Mouse (Mus musculus): ENCODE data around the gene Rapgef5.

The Rapgef5 gene

DNA sequence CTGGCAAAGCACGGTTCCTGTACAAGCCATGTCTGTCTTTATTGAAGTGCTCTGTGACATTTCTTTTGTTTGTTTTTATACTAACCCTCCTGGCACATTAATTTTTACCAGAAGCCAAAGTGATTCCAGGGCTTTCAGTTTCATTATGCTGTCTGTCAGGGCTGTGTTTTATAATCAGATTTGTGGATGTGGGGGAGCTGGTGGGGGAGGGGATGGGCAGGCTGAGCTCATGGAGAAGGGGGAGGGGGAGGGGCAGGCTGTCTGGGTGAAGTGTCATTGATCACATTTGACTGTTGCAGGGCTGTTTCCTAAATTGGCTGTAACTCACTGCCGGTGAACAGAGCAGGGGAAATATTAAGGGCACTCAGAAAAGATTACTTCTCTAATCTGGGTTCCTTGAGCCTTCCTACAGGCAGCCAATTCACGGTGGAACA is 211.9 kb downstream of the Rapgef5 start:
- no peak for DNase-seq

- no peak for DNase-seq
Observed at GRCm38 (mm10) chr12:117733611-117734010, 217.3 kb downstream of the Rapgef5 start.

GRCm38 (mm10) chr12:117736130-117736529 is 219.9 kb downstream of the Rapgef5 start:
- DNase-seq: no peak

DNA sequence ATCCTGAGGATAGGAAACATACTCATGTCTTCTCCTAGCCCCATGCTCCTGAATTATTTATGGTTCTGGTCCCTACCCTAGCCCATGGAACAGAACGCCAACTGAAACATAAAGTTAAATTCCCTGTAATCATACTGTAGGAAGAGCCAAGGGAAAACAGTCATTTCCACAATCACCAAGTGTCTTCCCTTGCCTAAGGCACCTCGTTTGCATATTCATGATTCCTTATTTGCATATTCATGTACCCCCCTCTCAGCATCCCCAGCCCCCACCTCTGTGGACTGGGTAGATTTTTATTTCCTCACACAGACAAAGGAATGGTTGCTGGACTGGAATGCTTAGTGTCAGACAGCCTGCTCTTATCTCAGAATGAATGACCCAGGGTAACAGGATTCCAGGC is 220.6 kb downstream of the Rapgef5 start:
- DNase-seq: no peak

DNA sequence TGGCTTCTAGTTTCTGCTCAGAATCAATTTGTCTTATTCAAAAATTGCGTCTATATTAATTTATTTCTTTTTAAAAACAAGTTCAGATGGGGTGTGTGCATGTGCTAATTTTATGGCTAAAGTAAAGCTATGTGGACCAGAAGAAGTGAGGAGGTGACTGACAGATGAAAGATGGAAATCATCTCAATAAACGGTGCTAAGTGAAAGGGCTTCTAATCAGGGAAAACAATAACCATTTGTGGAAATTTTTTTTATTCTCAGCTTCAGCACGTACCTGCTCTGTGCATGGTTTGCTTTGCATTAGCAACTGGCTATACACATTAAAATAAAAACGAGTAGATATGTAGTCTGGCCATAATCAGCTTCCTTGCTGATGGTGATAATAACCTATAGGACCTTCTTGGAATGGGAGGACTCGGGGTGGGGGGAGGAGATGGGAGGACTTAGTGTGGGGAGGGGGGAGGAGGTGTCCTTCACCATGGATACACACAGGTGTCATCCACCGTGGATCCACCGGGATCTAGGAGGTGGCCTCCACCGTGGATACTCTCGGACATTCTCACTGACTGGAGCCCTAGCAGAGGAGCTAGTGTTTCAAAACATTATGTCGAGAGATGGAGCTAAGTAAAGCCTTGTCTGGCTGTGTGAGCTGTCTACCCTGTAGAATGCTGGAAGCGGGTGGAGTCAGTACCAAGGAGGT is 221.2 kb downstream of the Rapgef5 start:
- DNase-seq: no peak

DNA sequence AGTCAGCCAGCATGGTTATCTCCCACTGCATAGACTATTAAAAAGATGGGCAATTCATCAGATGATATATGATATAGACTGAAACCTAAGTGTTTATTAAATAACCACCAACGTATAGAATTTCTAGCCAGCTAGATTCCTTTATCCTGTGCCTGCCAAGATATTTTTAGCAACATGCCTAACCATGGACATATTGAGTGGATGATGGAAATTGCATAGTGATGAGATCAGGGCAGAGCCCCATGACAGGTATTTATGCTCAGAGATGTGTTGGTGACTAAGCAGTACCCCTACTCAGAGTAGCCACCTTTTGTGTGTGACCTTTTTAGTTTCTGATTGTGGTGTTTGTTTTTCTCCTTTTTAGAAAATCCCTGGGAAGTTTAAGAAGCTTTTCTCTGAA is 226.2 kb downstream of the Rapgef5 start:
- no peak for DNase-seq

DNA sequence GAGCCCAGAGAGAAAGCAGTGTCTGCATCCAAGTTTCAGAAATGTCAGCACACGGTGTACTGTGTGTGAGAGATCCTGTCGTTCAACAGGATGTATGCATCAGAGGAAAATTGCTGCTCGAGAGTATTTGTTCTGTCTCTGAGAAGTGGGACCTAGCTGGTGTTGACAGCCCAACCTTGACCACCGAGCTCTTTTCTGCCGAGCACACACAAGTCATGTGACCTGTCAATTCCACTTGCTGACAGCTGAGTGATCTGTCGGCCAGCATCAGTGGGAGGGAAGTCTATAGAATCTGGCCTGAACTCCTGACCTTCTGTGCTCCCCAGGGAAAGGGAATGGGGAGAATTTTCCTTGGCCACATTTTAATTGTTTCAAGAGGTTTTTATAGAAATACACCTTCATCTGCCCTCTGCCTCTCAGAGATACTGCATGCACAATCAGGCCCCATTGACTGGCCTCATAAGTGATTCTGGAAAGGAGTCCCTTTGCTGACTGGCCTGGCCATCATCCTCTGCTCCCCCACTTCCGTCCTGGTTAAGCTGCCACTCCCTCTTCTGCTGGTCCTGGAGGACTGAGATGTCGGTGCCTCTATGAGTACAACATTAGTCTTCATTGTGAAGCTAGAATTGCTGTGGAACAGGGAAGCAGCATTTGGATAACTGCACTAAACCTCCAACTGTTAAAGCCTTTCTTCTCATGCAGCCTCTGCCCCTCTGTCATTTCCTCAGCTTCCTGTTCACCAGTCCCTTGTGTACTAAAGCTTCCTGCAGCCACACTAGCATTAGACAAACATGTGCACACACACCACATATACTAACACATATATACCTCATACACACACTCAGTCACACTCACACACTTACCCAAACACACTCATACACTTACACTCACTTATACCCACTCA is 228.6 kb downstream of the Rapgef5 start:
- no peak for DNase-seq

DNA sequence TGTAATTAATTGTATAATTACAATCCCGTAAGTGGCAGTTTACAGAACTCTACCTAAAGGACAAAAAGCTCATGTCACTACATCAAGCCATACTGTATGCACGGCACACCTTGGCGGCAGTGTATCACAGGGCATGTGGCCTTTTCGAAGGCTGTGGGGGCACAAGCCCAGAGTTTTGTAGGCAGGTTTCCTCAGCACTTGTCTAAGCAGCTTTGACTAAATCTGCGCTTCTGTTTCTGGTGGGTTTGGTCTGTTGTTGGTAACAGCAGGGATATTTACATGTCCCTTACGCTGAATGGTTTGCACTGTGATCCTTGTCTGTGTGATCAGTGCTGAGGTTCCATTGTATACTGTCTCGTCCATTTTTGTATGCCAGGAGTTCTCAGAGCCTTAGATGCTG is 230.3 kb downstream of the Rapgef5 start:
- DNase-seq: no peak

- DNase-seq: no peak
Observed at GRCm38 (mm10) chr12:117751045-117751444, 234.8 kb downstream of the Rapgef5 start.

DNA sequence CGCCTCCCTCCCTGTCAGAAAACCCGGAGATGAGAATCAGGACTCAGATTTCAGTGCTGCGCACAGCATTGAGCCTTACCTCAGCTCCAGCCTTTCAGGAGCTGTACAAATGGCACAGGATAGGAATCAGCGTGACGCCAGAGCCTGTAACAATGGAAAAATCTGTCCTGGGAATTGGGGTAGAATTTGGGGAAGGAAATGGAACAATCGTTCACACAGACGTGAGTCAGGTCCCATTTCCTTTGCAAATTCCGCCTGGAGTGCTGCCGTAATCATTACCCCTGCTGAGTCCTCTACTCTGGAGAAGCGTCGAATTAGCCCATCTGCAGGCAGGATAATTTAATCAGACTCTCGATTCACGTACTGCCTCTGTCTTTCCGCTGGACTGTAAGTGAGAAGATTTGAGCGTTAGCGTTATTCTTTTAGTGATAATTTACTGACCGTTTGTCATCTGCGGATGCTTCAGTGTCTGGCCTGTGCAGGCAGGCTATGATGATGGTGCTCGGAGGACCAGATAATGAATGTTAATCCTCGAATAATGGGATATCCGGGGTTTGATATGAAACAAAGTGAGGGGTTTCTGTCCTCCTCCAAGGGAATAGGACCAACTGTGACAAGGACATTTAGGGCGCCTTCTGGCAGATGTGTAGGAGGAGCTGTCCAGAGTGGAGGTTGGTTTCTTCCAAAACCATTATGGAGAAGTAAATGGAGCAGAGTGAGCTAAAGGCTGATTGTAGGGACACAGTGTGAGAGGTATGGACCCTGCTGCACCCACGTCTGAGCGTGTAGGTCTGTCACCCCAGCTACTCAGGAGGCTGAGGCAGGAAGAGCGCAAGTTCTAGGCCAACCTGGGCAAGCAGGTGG is 235.5 kb downstream of the Rapgef5 start:
- peak in 1 of 2 experiments; percentile 15 for DNase-seq

- no peak for DNase-seq
Observed at GRCm38 (mm10) chr12:117756010-117756409, 239.7 kb downstream of the Rapgef5 start.

DNA sequence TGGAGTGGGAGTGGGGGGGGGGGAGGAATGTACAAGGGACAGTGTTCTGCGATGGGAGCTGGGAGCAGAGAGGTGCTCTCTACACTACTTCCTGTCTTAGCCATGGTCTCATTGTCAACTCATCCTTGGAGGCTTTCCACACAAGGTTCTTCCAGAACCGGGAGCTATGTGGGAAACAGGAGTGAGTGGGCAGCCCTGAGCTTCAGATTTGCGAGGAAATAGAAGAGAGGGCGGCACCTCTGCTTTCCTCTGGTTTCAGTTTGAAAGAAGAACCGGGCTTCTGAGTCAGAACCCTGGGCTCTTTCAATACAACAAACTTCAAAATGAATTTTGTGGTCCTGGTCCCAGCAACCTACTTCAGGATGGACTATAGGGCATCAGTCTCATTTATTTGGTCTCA is 244.1 kb downstream of the Rapgef5 start:
- DNase-seq: no peak

DNA sequence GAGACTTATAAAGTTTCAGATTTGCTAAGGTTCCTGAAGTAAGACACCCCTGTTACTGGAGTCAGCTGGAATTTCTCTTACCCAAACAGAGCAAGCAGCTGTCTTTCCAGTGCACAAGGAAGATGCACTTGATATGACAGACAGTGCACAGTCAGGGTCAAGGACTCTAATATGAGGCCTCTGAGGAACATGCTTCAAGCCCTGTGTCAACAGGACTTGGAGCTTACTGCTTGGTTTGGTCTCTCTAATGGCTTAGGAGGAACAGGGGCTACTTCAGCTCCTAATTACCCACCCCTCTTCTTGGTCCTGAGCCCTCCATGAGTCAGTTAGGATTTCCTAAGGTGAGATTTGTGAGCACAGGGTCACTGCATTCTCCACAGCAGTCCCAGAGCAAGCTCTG is 244.6 kb downstream of the Rapgef5 start:
- no peak for DNase-seq

- DNase-seq: no peak
Observed at GRCm38 (mm10) chr12:117761698-117762097, 245.4 kb downstream of the Rapgef5 start.

DNA sequence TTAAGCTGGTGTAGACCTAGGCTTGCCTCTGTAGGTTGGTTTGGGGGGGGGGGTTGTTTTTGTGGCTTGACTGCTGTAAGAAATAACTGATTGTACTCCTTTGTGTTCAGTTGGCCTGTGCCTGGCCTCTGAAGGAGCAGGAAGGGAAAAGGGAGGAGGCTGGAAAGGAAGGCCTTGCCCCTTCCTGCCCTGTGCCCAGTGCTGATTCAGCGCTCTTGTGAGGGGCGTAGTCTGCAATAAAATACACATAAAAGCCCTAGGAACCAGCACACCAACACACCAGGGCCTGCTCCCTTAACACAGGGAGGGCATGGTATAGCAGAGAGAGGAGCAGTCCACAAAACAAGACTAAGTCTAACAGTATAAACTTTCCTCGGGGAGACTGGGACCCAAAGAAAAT is 247.0 kb downstream of the Rapgef5 start:
- no peak for DNase-seq

DNA sequence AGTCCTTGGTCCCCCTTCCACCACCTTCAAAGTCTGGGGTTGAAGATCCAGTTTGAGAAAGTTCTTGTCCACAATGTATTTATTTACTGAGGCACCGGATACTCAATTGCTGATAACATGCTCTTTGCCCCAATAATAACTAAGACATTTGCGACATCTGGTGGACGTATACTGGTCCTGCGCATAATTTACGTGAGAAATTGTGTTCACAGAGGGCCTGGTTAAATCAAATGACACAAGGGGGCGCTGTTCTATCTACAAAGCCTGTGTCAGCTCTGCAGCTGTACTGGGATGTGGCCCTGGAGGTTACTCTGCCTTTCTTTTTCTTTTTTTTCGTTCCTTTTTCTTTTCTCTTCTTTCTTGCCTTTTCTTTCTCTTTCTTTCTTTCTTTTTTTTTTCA is 248.6 kb downstream of the Rapgef5 start:
- DNase-seq: peak; percentile 39 to 66

DNA sequence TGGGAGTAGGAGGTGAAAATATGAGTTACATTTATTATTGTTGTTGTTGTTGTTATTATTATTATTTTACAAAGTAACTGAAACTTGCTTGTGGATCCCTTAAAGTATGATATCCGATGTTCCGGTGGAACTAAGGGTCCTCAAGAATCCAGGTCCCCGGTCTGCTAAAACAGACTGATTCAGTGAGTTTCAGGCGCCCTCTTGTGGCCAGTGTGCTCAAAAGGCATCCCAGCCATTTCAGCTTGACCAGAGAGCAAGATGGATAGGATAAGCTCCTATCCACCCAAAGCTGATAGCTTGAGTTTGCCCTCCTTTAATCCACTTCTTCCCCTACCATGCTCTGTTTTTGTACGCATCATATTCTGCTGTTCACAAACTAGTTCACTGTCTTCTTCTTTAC is 252.8 kb downstream of the Rapgef5 start:
- peak; percentile 65 to 73 for DNase-seq

DNA sequence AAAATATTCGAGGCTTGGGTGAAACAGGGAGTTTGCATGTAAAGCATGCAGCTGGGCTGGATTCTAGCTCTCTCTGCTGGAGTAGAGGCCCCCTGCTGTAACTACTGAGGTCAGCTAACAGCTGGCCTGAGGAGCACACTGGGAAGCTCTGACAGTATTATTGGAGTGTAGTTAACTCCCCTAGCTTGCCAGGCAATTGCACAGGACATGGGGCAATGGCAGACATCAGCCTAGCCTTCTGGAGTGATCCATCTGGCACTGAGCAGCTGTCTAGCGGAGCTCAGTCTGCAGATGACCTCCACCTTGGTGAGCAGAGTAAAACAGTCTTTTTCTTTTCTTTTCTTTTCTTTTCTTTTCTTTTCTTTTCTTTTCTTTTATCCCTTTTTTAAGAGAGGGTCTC is 253.9 kb downstream of the Rapgef5 start:
- DNase-seq: no peak

GRCm38 (mm10) chr12:117771156-117771555 is 254.9 kb downstream of the Rapgef5 start:
- DNase-seq: peak in 1 of 2 experiments; percentile 9

GRCm38 (mm10) chr12:117772638-117773037 is 256.4 kb downstream of the Rapgef5 start:
- DNase-seq: peak; percentile 52 to 54

DNA sequence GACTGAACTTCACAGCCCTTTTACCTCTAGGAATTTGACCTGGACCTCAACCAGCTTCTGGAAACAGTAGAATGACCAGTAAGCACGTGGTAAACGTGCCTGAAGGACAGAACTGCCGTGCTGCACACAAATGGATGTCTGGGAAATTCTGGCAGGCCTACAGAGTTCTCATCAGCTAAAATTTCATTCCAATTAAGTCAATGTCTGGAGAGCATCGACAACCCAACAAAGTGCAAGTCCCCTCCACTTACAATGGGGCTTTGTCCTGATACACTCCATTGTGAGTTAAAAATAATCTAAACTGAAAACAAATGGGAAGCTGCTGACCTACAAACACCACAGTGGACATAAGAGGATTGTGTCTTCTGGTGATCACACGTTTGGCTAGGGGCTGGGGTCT is 260.6 kb downstream of the Rapgef5 start:
- no peak for DNase-seq

GRCm38 (mm10) chr12:117781360-117781759 is 265.1 kb downstream of the Rapgef5 start:
- no peak for DNase-seq

- no peak for DNase-seq
Observed at GRCm38 (mm10) chr12:117783426-117783825, 267.1 kb downstream of the Rapgef5 start.
